Mouse (Mus musculus): ENCODE data around the gene Gm21921. TPM values are rescaled to one million over a fixed set of nuclear protein-coding genes. Genes with fewer than 3 reads are reported as not detected.

Gene Gm21921
- total RNA-seq (2023) = not detected

GRCm38 (mm10) chrY:24796143-24796542 is at the start of gene Gm21921:
Gene Gm21921, minus strand, starts transcription at chrY:24796243.

